Mouse (Mus musculus): ENCODE results near the gene Cd38. TPM values are rescaled to one million over a fixed set of nuclear protein-coding genes. Genes with fewer than 3 reads are reported as not detected.

Cd38 gene
- 4.1 and 4.6 TPM in 2 replicates for polyA plus RNA-seq (2015; fragmentation: Nextera tagmentation; extraction: Ambion mirVana)

GRCm38 (mm10) chr5:43868253-43868652 lies at the start of gene Cd38:
Cd38 (plus strand) TSS chr5:43868553.
- peak within 1 kb of the TSS; percentile 57 for H3K4me2 ChIP-seq
- no peaks in the 10 kb centered on the region for H3K9me3 ChIP-seq
- H3K27ac ChIP-seq, result no peak within 1 kb of the TSS
- peak within 1 kb of the TSS; percentile 40 for H3K9ac ChIP-seq
- 0 out of 2 replicates have a peak, but pooled peaks have one; percentile 5 for ATAC-seq (ENCODE audit: low FRiP score)
- H3K4me1 ChIP-seq (replicated peaks), result peaks cover 9% of the 10 kb centered on the region
- H3K4me3 ChIP-seq, result peak within 1 kb of the TSS; percentile 36
- H3K27me3 ChIP-seq, result 0 out of 2 replicates have a peak, but pooled peaks cover 3% of the 10 kb centered on the region
- no peaks in the 10 kb centered on the region for H3K36me3 ChIP-seq

- H3K4me1 ChIP-seq (replicated peaks), result no peaks in the 10 kb centered on the region
- H3K36me3 ChIP-seq, result no peaks in the 10 kb centered on the region
- no peak for ATAC-seq (ENCODE audit: low FRiP score)
- no peaks in the 10 kb centered on the region for H3K9me3 ChIP-seq
- WGBS, result 57% methylated on average over 12 of the region's 12 CpGs
- H3K4me3 ChIP-seq, result no peak within 1 kb of the TSS
- H3K4me2 ChIP-seq, result no peak within 1 kb of the TSS
- peaks cover 5% of the 10 kb centered on the region; the same call in 1 of the 2 replicates for H3K27me3 ChIP-seq
- no peak within 1 kb of the TSS for H3K9ac ChIP-seq
- no peak within 1 kb of the TSS for H3K27ac ChIP-seq
These were observed 49.7 kb upstream of the Cd38 start, which contains the start of gene Bst1 for GRCm38 (mm10) chr5:43818695-43819094. Bst1 (plus strand) TSS chr5:43818885.

- Histone ChIP-seq H3K4me1 (replicated peaks) (no peaks in the 10 kb centered on the region), H3K9me3 (no peaks in the 10 kb centered on the region), H3K36me3 (no peaks in the 10 kb centered on the region), H3K27ac (no peak overlapping the region), H3K27me3 (peaks cover 5% of the 10 kb centered on the region; the same call in 1 of the 2 replicates), H3K9ac (no peak overlapping the region), H3K4me3 (no peak overlapping the region), H3K4me2 (no peak overlapping the region)
- WGBS, result 93% methylated on average over 11 of the region's 11 CpGs
- no peak for ATAC-seq (ENCODE audit: low FRiP score)
These were observed 47.6 kb upstream of the Cd38 start for GRCm38 (mm10) chr5:43820785-43821184.

GRCm38 (mm10) chr5:43821538-43821937 lies 46.8 kb upstream of the Cd38 start, which contains the start of gene Fbxl5:
Fbxl5 (minus strand) TSS chr5:43821638.
- Histone ChIP-seq H3K9me3 (no peaks in the 10 kb centered on the region), H3K27me3 (peaks cover 5% of the 10 kb centered on the region; the same call in 1 of the 2 replicates), H3K36me3 (no peaks in the 10 kb centered on the region), H3K27ac (no peak within 1 kb of the TSS), H3K4me2 (no peak within 1 kb of the TSS), H3K9ac (no peak within 1 kb of the TSS), H3K4me1 (replicated peaks) (no peaks in the 10 kb centered on the region), H3K4me3 (no peak within 1 kb of the TSS)
- no peak for ATAC-seq (ENCODE audit: low FRiP score)
- 88% methylated on average over 19 of the region's 19 CpGs for WGBS

GRCm38 (mm10) chr5:43822199-43822598 lies 46.2 kb upstream of the Cd38 start:
- no peak for ATAC-seq (ENCODE audit: low FRiP score)
- no peaks in the 10 kb centered on the region for H3K36me3 ChIP-seq

GRCm38 (mm10) chr5:43822824-43823223 lies 45.5 kb upstream of the Cd38 start:
- Histone ChIP-seq H3K4me1 (replicated peaks) (no peaks in the 10 kb centered on the region), H3K9me3 (no peaks in the 10 kb centered on the region), H3K4me3 (no peak overlapping the region), H3K4me2 (no peak overlapping the region), H3K27me3 (peaks cover 5% of the 10 kb centered on the region; the same call in 1 of the 2 replicates), H3K9ac (no peak overlapping the region), H3K27ac (no peak overlapping the region), H3K36me3 (no peaks in the 10 kb centered on the region)
- 80% methylated on average over 3 of the region's 3 CpGs for WGBS
- no peak for ATAC-seq (ENCODE audit: low FRiP score)

More at GRCm38 (mm10) chr5:43822199-43822598, 46.2 kb upstream of the Cd38 start:
- no peaks in the 10 kb centered on the region for H3K9me3 ChIP-seq
- H3K4me2 ChIP-seq, result no peak overlapping the region
- no peak overlapping the region for H3K9ac ChIP-seq
- 88% methylated on average over 8 of the region's 8 CpGs for WGBS
- no peaks in the 10 kb centered on the region for H3K4me1 ChIP-seq (replicated peaks)
- peaks cover 5% of the 10 kb centered on the region; the same call in 1 of the 2 replicates for H3K27me3 ChIP-seq
- H3K27ac ChIP-seq, result no peak overlapping the region
- no peak overlapping the region for H3K4me3 ChIP-seq

- Histone ChIP-seq H3K4me3 (no peak overlapping the region), H3K27ac (no peak overlapping the region), H3K9me3 (no peaks in the 10 kb centered on the region), H3K4me2 (no peak overlapping the region), H3K36me3 (no peaks in the 10 kb centered on the region), H3K4me1 (replicated peaks) (no peaks in the 10 kb centered on the region), H3K27me3 (no peaks in the 10 kb centered on the region), H3K9ac (no peak overlapping the region)
- no peak for ATAC-seq (ENCODE audit: low FRiP score)
- 88% methylated on average over 3 of the region's 3 CpGs for WGBS
These were observed 43.8 kb upstream of the Cd38 start for GRCm38 (mm10) chr5:43824580-43824979.

GRCm38 (mm10) chr5:43826883-43827282 lies 41.5 kb upstream of the Cd38 start:
- H3K4me1 ChIP-seq (replicated peaks), result no peaks in the 10 kb centered on the region
- no peak for ATAC-seq (ENCODE audit: low FRiP score)
- H3K4me2 ChIP-seq, result no peak overlapping the region
- H3K27ac ChIP-seq, result no peak overlapping the region
- no peaks in the 10 kb centered on the region for H3K36me3 ChIP-seq
- no peak overlapping the region for H3K9ac ChIP-seq
- no peaks in the 10 kb centered on the region for H3K9me3 ChIP-seq
- no peak overlapping the region for H3K4me3 ChIP-seq
- no peaks in the 10 kb centered on the region for H3K27me3 ChIP-seq
- 93% methylated on average over 2 of the region's 2 CpGs for WGBS

- no peak overlapping the region for H3K9ac ChIP-seq
- no peak overlapping the region for H3K27ac ChIP-seq
- WGBS, result 84% methylated on average over 9 of the region's 9 CpGs
- H3K4me2 ChIP-seq, result no peak overlapping the region
- H3K4me1 ChIP-seq (replicated peaks), result no peaks in the 10 kb centered on the region
- no peak for ATAC-seq (ENCODE audit: low FRiP score)
- H3K27me3 ChIP-seq, result no peaks in the 10 kb centered on the region
- H3K9me3 ChIP-seq, result no peaks in the 10 kb centered on the region
- H3K36me3 ChIP-seq, result no peaks in the 10 kb centered on the region
- H3K4me3 ChIP-seq, result no peak overlapping the region
These were observed 41.0 kb upstream of the Cd38 start for GRCm38 (mm10) chr5:43827366-43827765.

GRCm38 (mm10) chr5:43836590-43836989 lies 31.8 kb upstream of the Cd38 start:
- Histone ChIP-seq H3K9me3 (no peaks in the 10 kb centered on the region), H3K4me1 (replicated peaks) (no peaks in the 10 kb centered on the region), H3K9ac (no peak overlapping the region), H3K27me3 (no peaks in the 10 kb centered on the region), H3K27ac (no peak overlapping the region), H3K4me3 (no peak overlapping the region), H3K4me2 (no peak overlapping the region), H3K36me3 (no peaks in the 10 kb centered on the region)
- ATAC-seq (ENCODE audit: low FRiP score), result no peak
- 94% methylated on average over 7 of the region's 7 CpGs for WGBS

- H3K9me3 ChIP-seq, result no peaks in the 10 kb centered on the region
- H3K4me2 ChIP-seq, result no peak overlapping the region
- no peak for ATAC-seq (ENCODE audit: low FRiP score)
- no peak overlapping the region for H3K9ac ChIP-seq
- no peaks in the 10 kb centered on the region for H3K27me3 ChIP-seq
- WGBS, result 54% methylated on average over 5 of the region's 5 CpGs
- no peak overlapping the region for H3K4me3 ChIP-seq
- no peak overlapping the region for H3K27ac ChIP-seq
- H3K4me1 ChIP-seq (replicated peaks), result no peaks in the 10 kb centered on the region
- no peaks in the 10 kb centered on the region for H3K36me3 ChIP-seq
These were observed 31.0 kb upstream of the Cd38 start for GRCm38 (mm10) chr5:43837372-43837771.

- Histone ChIP-seq H3K9ac (no peak overlapping the region), H3K4me3 (no peak overlapping the region), H3K9me3 (no peaks in the 10 kb centered on the region), H3K4me2 (no peak overlapping the region), H3K27me3 (no peaks in the 10 kb centered on the region), H3K36me3 (no peaks in the 10 kb centered on the region), H3K27ac (no peak overlapping the region), H3K4me1 (replicated peaks) (0 out of 2 replicates have a peak, but pooled peaks cover 3% of the 10 kb centered on the region)
- WGBS, result 51% methylated on average over 11 of the region's 11 CpGs
- ATAC-seq (ENCODE audit: low FRiP score), result peak; percentile 69; the same call in 1 of the 2 replicates
These were observed 27.0 kb upstream of the Cd38 start for GRCm38 (mm10) chr5:43841144-43842010.

- 83% methylated on average over 5 of the region's 5 CpGs for WGBS
- Histone ChIP-seq H3K4me1 (replicated peaks) (0 out of 2 replicates have a peak, but pooled peaks cover 4% of the 10 kb centered on the region), H3K27ac (no peak overlapping the region), H3K9ac (no peak overlapping the region), H3K27me3 (no peaks in the 10 kb centered on the region), H3K4me2 (no peak overlapping the region), H3K36me3 (no peaks in the 10 kb centered on the region), H3K4me3 (no peak overlapping the region), H3K9me3 (no peaks in the 10 kb centered on the region)
- ATAC-seq (ENCODE audit: low FRiP score), result no peak
These were observed 26.4 kb upstream of the Cd38 start for GRCm38 (mm10) chr5:43842011-43842285.

Measured in hindbrain, embryonic 13.5 days (tissue).